Mouse (Mus musculus): ENCODE results near the gene Kpna2. TPM values are rescaled to one million over a fixed set of nuclear protein-coding genes. Genes with fewer than 3 reads are reported as not detected.
"Not testable (repeated sequence)": the region's sequence is repeated elsewhere in the genome, so short reads cannot be mapped to it uniquely, and the experiment has no call there.

Kpna2 gene
- polyA plus RNA-seq, 1 experiment from 2014 or later = 280 TPM

- no peaks in the 10 kb centered on the region for H3K36me3 ChIP-seq
- peak overlapping the region; percentile 87 for H3K4me2 ChIP-seq (replicated peaks)
- H3K4me3 ChIP-seq (replicated peaks) = peak overlapping the region; percentile 63
- peaks cover 37% of the 10 kb centered on the region for H3K4me1 ChIP-seq
- no peak for ATAC-seq (ENCODE audit: insufficient number of reproducible peaks, low FRiP score, low TSS enrichment, low read depth)
- no peak overlapping the region; the same call in 1 of the 2 replicates for H3K9ac ChIP-seq
- 61% methylated on average over 6 of the region's 6 CpGs for WGBS
- H3K27me3 ChIP-seq = 0 out of 2 replicates have a peak, but pooled peaks cover 3% of the 10 kb centered on the region
- H3K9me3 ChIP-seq (replicated peaks) = no peaks in the 10 kb centered on the region
- H3K27ac ChIP-seq (replicated peaks) = no peak overlapping the region
These were observed 29.4 kb upstream of the Kpna2 start for GRCm38 (mm10) chr11:107028754-107029153.

GRCm38 (mm10) chr11:107028275-107028618 is 28.9 kb upstream of the Kpna2 start:
- 4% methylated on average over 29 of the region's 29 CpGs for WGBS
- 0 out of 2 replicates have a peak, but pooled peaks cover 3% of the 10 kb centered on the region for H3K27me3 ChIP-seq
- peak overlapping the region; percentile 87 for H3K4me2 ChIP-seq (replicated peaks)
- peaks cover 37% of the 10 kb centered on the region for H3K4me1 ChIP-seq
- no peak for ATAC-seq (ENCODE audit: insufficient number of reproducible peaks, low FRiP score, low TSS enrichment, low read depth)
- H3K9me3 ChIP-seq (replicated peaks) = no peaks in the 10 kb centered on the region
- H3K27ac ChIP-seq (replicated peaks) = peak overlapping the region; percentile 74; the same call in 1 of the 2 replicates
- peak overlapping the region; percentile 63 for H3K9ac ChIP-seq
- H3K36me3 ChIP-seq = no peaks in the 10 kb centered on the region
- H3K4me3 ChIP-seq (replicated peaks) = peak overlapping the region; percentile 63

DNA sequence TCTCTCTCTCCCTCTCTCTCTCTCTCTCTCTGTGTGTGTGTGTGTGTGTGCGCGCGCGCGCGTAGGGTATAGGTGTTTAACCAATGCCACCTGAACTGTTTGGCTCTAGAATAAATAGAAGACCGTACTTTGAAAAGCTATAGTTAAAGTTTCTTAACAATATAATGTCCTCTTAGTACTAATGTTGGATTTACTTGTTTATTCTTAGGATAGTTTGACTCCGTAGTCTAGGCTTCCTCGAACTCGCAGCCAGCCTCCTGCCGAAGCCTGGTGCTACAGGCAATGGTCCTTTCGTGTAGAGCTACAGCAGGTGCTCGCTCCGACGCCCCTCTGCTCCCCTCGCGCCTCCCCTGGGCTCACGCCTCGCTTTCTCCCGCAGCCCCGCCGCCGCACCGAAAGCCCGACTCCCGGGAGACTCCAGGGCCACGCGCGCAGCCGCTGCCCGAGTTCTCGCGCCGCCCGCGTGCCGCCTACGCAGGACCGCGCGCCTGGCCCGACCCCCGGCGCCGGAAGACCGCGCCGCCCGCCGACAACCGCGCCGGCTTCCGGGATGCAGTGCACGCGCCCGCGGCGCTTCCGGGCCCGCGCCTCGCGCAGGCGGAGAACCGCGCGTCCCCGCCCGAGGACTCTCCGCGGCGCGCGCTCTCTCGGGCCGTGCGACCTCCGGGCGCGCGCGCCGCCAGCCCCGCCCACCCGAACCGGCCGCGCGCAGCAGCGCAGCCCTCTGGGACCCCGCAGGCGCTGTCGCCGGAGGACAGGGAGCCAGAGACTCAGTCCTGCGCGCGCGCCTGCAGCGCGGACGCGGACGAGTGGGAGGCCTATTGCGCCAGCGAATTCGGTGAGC is 28.3 kb upstream of the Kpna2 start:
- peak overlapping the region; percentile 63 for H3K9ac ChIP-seq
- H3K36me3 ChIP-seq = no peaks in the 10 kb centered on the region
- no peaks in the 10 kb centered on the region for H3K9me3 ChIP-seq (replicated peaks)
- H3K4me1 ChIP-seq = peaks cover 37% of the 10 kb centered on the region
- WGBS = under 1% methylated on average over 107 of the region's 107 CpGs
- peak overlapping the region; percentile 87 for H3K4me2 ChIP-seq (replicated peaks)
- H3K27me3 ChIP-seq = 0 out of 2 replicates have a peak, but pooled peaks cover 3% of the 10 kb centered on the region
- peak overlapping the region; percentile 74 for H3K27ac ChIP-seq (replicated peaks)
- H3K4me3 ChIP-seq (replicated peaks) = peak overlapping the region; percentile 63
- peak; percentile 89 for ATAC-seq (ENCODE audit: insufficient number of reproducible peaks, low FRiP score, low TSS enrichment, low read depth)

GRCm38 (mm10) chr11:107026554-107027430 is 27.5 kb upstream of the Kpna2 start:
- H3K36me3 ChIP-seq = no peaks in the 10 kb centered on the region
- H3K4me2 ChIP-seq (replicated peaks) = peak overlapping the region; percentile 87
- H3K4me3 ChIP-seq (replicated peaks) = peak overlapping the region; percentile 63
- no peak overlapping the region for H3K9ac ChIP-seq
- 7% methylated on average over 12 of the region's 12 CpGs for WGBS
- H3K27me3 ChIP-seq = 0 out of 2 replicates have a peak, but pooled peaks cover 3% of the 10 kb centered on the region
- no peak for ATAC-seq (ENCODE audit: insufficient number of reproducible peaks, low FRiP score, low TSS enrichment, low read depth)
- no peak overlapping the region; the same call in 1 of the 2 replicates for H3K27ac ChIP-seq (replicated peaks)
- H3K4me1 ChIP-seq = peaks cover 37% of the 10 kb centered on the region
- no peaks in the 10 kb centered on the region for H3K9me3 ChIP-seq (replicated peaks)

DNA sequence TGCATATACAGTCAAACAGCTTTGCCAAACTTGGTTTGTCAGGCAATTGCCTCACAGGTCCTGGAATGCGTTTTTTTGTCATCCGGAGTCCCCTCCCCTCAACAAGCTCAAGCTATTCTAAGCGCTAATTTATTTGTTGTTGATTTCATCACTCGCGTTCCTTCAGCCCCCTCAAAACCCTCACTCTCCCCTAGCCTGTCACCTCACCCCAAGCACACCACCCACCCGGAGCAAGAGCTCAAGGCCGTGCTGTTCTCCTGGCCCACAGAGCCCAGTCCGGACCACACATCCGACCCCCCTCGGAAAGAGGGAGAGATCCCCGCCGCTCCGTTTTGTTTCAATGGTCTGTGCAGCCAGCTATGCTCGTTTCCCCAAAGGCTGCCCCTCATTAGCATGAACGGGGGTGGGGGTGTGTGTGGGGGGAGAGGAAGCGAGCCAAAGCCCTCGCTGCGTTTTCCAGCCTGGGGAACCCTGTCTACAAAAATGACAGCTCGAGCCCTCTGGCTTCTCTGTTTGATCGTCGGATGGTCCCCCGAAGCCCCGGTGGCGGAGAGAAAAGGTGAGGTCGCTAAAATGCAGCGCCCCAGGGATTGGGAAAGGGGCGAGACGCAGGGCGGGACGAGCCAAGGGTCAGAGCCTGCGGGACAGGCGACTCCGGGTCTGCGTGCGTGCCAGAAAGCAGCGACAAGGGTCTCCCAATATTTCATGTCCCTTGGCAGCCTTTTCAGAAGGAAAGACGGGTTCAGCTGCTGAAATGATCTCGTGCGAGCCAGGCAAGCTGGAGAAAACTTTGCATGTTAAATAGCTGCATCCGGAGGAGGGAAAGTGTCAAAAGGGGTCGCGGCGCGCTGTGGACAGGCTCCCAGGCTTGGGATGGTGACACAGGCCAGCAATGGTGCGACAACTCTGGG is 26.3 kb upstream of the Kpna2 start, which contains the start of gene 1810010H24Rik:
Gene 1810010H24Rik, plus strand, starts transcription at position 271 of the 911 bp plus-strand sequence.
- peak within 1 kb of the TSS; percentile 63 for H3K4me3 ChIP-seq (replicated peaks)
- peaks cover 37% of the 10 kb centered on the region for H3K4me1 ChIP-seq
- under 1% methylated on average over 45 of the region's 45 CpGs for WGBS
- H3K9me3 ChIP-seq (replicated peaks) = no peaks in the 10 kb centered on the region
- H3K27me3 ChIP-seq = 0 out of 2 replicates have a peak, but pooled peaks cover 3% of the 10 kb centered on the region
- H3K4me2 ChIP-seq (replicated peaks) = peak within 1 kb of the TSS; percentile 87
- no peaks in the 10 kb centered on the region for H3K36me3 ChIP-seq
- H3K9ac ChIP-seq = peak within 1 kb of the TSS; percentile 37
- no peak for ATAC-seq (ENCODE audit: insufficient number of reproducible peaks, low FRiP score, low TSS enrichment, low read depth)
- 0 out of 2 replicates have a peak within 1 kb of the TSS, but pooled peaks have one; percentile 11 for H3K27ac ChIP-seq (replicated peaks)

GRCm38 (mm10) chr11:107024406-107024805 is 25.1 kb upstream of the Kpna2 start:
- Histone ChIP-seq H3K4me1 (peaks cover 37% of the 10 kb centered on the region), H3K9me3 (replicated peaks) (no peaks in the 10 kb centered on the region), H3K27ac (replicated peaks) (no peak overlapping the region), H3K4me2 (replicated peaks) (peak overlapping the region; percentile 87; the same call in 1 of the 2 replicates), H3K36me3 (no peaks in the 10 kb centered on the region), H3K4me3 (replicated peaks) (no peak overlapping the region), H3K9ac (no peak overlapping the region), H3K27me3 (0 out of 2 replicates have a peak, but pooled peaks cover 3% of the 10 kb centered on the region)
- 39% methylated on average over 4 of the region's 4 CpGs for WGBS
- no peak for ATAC-seq (ENCODE audit: insufficient number of reproducible peaks, low FRiP score, low TSS enrichment, low read depth)

- no peak overlapping the region for H3K4me2 ChIP-seq (replicated peaks)
- H3K36me3 ChIP-seq = no peaks in the 10 kb centered on the region
- H3K27me3 ChIP-seq = 0 out of 2 replicates have a peak, but pooled peaks cover 3% of the 10 kb centered on the region
- H3K4me3 ChIP-seq (replicated peaks) = no peak overlapping the region
- peaks cover 29% of the 10 kb centered on the region for H3K4me1 ChIP-seq
- H3K27ac ChIP-seq (replicated peaks) = no peak overlapping the region
- no peak overlapping the region for H3K9ac ChIP-seq
- no peaks in the 10 kb centered on the region for H3K9me3 ChIP-seq (replicated peaks)
- ATAC-seq (ENCODE audit: insufficient number of reproducible peaks, low FRiP score, low TSS enrichment, low read depth) = no peak
- WGBS = 75% methylated on average over 13 of the region's 13 CpGs
These were observed 22.8 kb upstream of the Kpna2 start for GRCm38 (mm10) chr11:107022050-107022683.

DNA sequence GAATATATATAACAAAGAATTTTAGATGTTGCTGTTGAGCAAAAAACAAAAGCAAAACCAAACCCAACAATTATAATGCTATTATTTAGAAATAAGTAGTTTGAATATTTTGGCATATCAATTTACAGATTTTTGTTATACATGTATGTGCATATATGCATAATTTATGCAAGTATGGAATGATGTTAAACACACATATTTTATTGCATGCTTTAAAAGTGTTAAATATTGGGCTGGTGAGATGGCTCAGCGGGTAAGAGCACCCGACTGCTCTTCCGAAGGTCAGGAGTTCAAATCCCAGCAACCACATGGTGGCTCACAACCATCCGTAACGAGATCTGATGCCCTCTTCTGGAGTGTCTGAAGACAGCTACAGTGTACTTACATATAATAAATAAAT is 20.4 kb upstream of the Kpna2 start:
- H3K9ac ChIP-seq; H3K4me2 ChIP-seq (replicated peaks); ATAC-seq (ENCODE audit: insufficient number of reproducible peaks, low FRiP score, low TSS enrichment, low read depth); H3K27me3 ChIP-seq; H3K36me3 ChIP-seq; H3K27ac ChIP-seq (replicated peaks); H3K9me3 ChIP-seq (replicated peaks); H3K4me3 ChIP-seq (replicated peaks); H3K4me1 ChIP-seq: not testable (repeated sequence)
- WGBS = 89% methylated on average over 5 of the region's 5 CpGs

GRCm38 (mm10) chr11:107019318-107019717 is 20.0 kb upstream of the Kpna2 start:
- Histone ChIP-seq H3K27me3 (no peaks in the 10 kb centered on the region), H3K9me3 (replicated peaks) (no peaks in the 10 kb centered on the region), H3K9ac (no peak overlapping the region), H3K4me1 (peaks cover 2% of the 10 kb centered on the region), H3K4me3 (replicated peaks) (no peak overlapping the region), H3K36me3 (no peaks in the 10 kb centered on the region), H3K4me2 (replicated peaks) (no peak overlapping the region), H3K27ac (replicated peaks) (no peak overlapping the region)
- 80% methylated on average over 4 of the region's 4 CpGs for WGBS
- no peak for ATAC-seq (ENCODE audit: insufficient number of reproducible peaks, low FRiP score, low TSS enrichment, low read depth)

GRCm38 (mm10) chr11:107018606-107019005 is 19.3 kb upstream of the Kpna2 start:
- ATAC-seq (ENCODE audit: insufficient number of reproducible peaks, low FRiP score, low TSS enrichment, low read depth) = no peak
- no peaks in the 10 kb centered on the region for H3K36me3 ChIP-seq
- no peak overlapping the region for H3K4me2 ChIP-seq (replicated peaks)
- H3K9ac ChIP-seq = no peak overlapping the region
- no peaks in the 10 kb centered on the region for H3K4me1 ChIP-seq
- WGBS = 31% methylated on average over 8 of the region's 8 CpGs
- no peaks in the 10 kb centered on the region for H3K9me3 ChIP-seq (replicated peaks)
- H3K4me3 ChIP-seq (replicated peaks) = no peak overlapping the region
- H3K27me3 ChIP-seq = no peaks in the 10 kb centered on the region
- no peak overlapping the region for H3K27ac ChIP-seq (replicated peaks)

Data from embryonic facial prominence, embryonic 15.5 days (tissue).